Mouse (Mus musculus): ENCODE results near the gene Exosc8.

- TF ChIP-seq CTCF (IDR thresholded peaks at IDR 0.05): no peak
- TF ChIP-seq EP300 (IDR thresholded peaks at IDR 0.05): no peak
Measured at GRCm38 (mm10) chr3:54725344-54725743, 9.8 kb downstream of the Exosc8 start.

All from lung, postnatal 0 days (tissue).